Mouse (Mus musculus) ES-Bruce4 (cell line): ENCODE results near the gene Eid3. TPM values are rescaled to one million over a fixed set of nuclear protein-coding genes. Genes with fewer than 3 reads are reported as not detected.

Source experiments
- H3K27ac ChIP-seq: 2 replicates; pipeline ENCODE4 v1.5.1; 2012; ENCODE audit warnings: low read length, inconsistent platforms; ENCODE audit not compliant: insufficient read depth
- H3K27me3 ChIP-seq: 2 replicates; pipeline ENCODE4 v1.6.1; 2012; ENCODE audit warnings: mild to moderate bottlenecking, low read length, inconsistent platforms; ENCODE audit not compliant: control insufficient read depth, poor library complexity, insufficient read depth, severe bottlenecking
- H3K36me3 ChIP-seq: 2 replicates; pipeline ENCODE4 v1.6.1; 2012; ENCODE audit warnings: inconsistent platforms, mild to moderate bottlenecking, low read length, moderate library complexity; ENCODE audit not compliant: control insufficient read depth, poor library complexity, insufficient read depth, severe bottlenecking
- H3K4me1 ChIP-seq: one replicate; pipeline ENCODE4 v1.8.1; 2011; ENCODE audit warnings: low read length; ENCODE audit not compliant: control insufficient read depth, insufficient read depth
- H3K4me3 ChIP-seq: 2 replicates; pipeline ENCODE4 v1.5.1; 2011; ENCODE audit warnings: low read depth, mild to moderate bottlenecking, low read length
- H3K9ac ChIP-seq: 2 replicates; pipeline ENCODE4 v1.6.1; 2012; ENCODE audit warnings: low read depth, mild to moderate bottlenecking, inconsistent platforms; ENCODE audit not compliant: poor library complexity, severe bottlenecking
- H3K9me3 ChIP-seq: replicated peaks from 2 replicates; pipeline ENCODE4 v1.6.1; 2012; ENCODE audit warnings: mild to moderate bottlenecking, low read length, inconsistent platforms; ENCODE audit not compliant: control insufficient read depth, poor library complexity, insufficient read depth, severe bottlenecking
- CTCF ChIP-seq: IDR thresholded peaks from one replicate; pipeline ENCODE4 v1.8.1; 2011; ENCODE audit warnings: low read depth, low read length
- EP300 ChIP-seq: IDR thresholded peaks from 2 replicates; pipeline ENCODE4 v1.6.1; 2011; ENCODE audit warnings: low read depth, low read length; ENCODE audit not compliant: insufficient read depth
- POLR2A ChIP-seq: IDR thresholded peaks from one replicate; pipeline ENCODE4 v1.8.1; 2011; ENCODE audit warnings: low read length; ENCODE audit not compliant: insufficient read depth
- polyA plus RNA-seq: library from polyadenylated mRNA; stranded (reverse); fragments of >200 nt; gene quantifications from 2 replicates; pipeline ENCODE4 v1.2.4, GENCODE M21; 2011; ENCODE audit warnings: low read depth; ENCODE audit not compliant: missing spikeins, insufficient read depth, insufficient read length

Eid3 gene
- polyA plus RNA-seq, 1 experiment: 12.7 TPM

- peak overlapping the region; percentile 83 for H3K27ac ChIP-seq
- peak overlapping the region; percentile 84 for H3K9ac ChIP-seq
- peaks cover 21% of the 10 kb centered on the region for H3K36me3 ChIP-seq
- peaks cover 10% of the 10 kb centered on the region for H3K4me1 ChIP-seq
- TF ChIP-seq EP300: peak; percentile 91
- TF ChIP-seq CTCF: no peak
- peak; percentile 80 for TF ChIP-seq POLR2A
- peak overlapping the region; percentile 95 for H3K4me3 ChIP-seq
- no peaks in the 10 kb centered on the region for H3K9me3 ChIP-seq
- no peaks in the 10 kb centered on the region for H3K27me3 ChIP-seq
These were observed 7.5 kb upstream of the Eid3 start for GRCm38 (mm10) chr10:82858691-82859532.

GRCm38 (mm10) chr10:82859533-82859915, 6.9 kb upstream of the Eid3 start:
- TF ChIP-seq POLR2A (no peak), CTCF (peak; percentile 8), EP300 (peak; percentile 50; the same call in 1 of the 2 replicates)

GRCm38 (mm10) chr10:82860181-82860928, 6.1 kb upstream of the Eid3 start:
- H3K4me1 ChIP-seq: peaks cover 9% of the 10 kb centered on the region
- peak overlapping the region; percentile 50 for H3K27ac ChIP-seq
- H3K9me3 ChIP-seq: no peaks in the 10 kb centered on the region
- H3K27me3 ChIP-seq: no peaks in the 10 kb centered on the region
- peak overlapping the region; percentile 91 for H3K9ac ChIP-seq
- H3K36me3 ChIP-seq: peaks cover 32% of the 10 kb centered on the region
- no peak for TF ChIP-seq EP300
- TF ChIP-seq POLR2A: no peak
- TF ChIP-seq CTCF: no peak
- peak overlapping the region; percentile 66 for H3K4me3 ChIP-seq

More at GRCm38 (mm10) chr10:82859533-82859915, 6.9 kb upstream of the Eid3 start:
- Histone ChIP-seq H3K36me3 (peaks cover 27% of the 10 kb centered on the region), H3K4me3 (peak overlapping the region; percentile 95), H3K4me1 (peaks cover 9% of the 10 kb centered on the region), H3K9ac (peak overlapping the region; percentile 84), H3K27ac (peak overlapping the region; percentile 78), H3K9me3 (no peaks in the 10 kb centered on the region), H3K27me3 (no peaks in the 10 kb centered on the region)

- Histone ChIP-seq H3K4me1 (peaks cover 9% of the 10 kb centered on the region), H3K9me3 (no peaks in the 10 kb centered on the region), H3K4me3 (peak overlapping the region; percentile 66), H3K9ac (peak overlapping the region; percentile 91), H3K27me3 (no peaks in the 10 kb centered on the region), H3K36me3 (peaks cover 35% of the 10 kb centered on the region), H3K27ac (peak overlapping the region; percentile 50)
- TF ChIP-seq EP300: no peak
- TF ChIP-seq POLR2A: no peak
- TF ChIP-seq CTCF: no peak
These were observed 5.5 kb upstream of the Eid3 start for GRCm38 (mm10) chr10:82860929-82861315.

- Histone ChIP-seq H3K27me3 (no peaks in the 10 kb centered on the region), H3K9ac (no peak overlapping the region), H3K4me3 (no peak overlapping the region), H3K27ac (no peak overlapping the region), H3K9me3 (no peaks in the 10 kb centered on the region), H3K4me1 (peaks cover 4% of the 10 kb centered on the region), H3K36me3 (peaks cover 50% of the 10 kb centered on the region)
- TF ChIP-seq CTCF (no peak), EP300 (no peak), POLR2A (no peak)
These were observed 3.2 kb upstream of the Eid3 start for GRCm38 (mm10) chr10:82863106-82863680.
